Mouse (Mus musculus): Measurements from ENCODE around the gene Csnk2b.

DNA sequence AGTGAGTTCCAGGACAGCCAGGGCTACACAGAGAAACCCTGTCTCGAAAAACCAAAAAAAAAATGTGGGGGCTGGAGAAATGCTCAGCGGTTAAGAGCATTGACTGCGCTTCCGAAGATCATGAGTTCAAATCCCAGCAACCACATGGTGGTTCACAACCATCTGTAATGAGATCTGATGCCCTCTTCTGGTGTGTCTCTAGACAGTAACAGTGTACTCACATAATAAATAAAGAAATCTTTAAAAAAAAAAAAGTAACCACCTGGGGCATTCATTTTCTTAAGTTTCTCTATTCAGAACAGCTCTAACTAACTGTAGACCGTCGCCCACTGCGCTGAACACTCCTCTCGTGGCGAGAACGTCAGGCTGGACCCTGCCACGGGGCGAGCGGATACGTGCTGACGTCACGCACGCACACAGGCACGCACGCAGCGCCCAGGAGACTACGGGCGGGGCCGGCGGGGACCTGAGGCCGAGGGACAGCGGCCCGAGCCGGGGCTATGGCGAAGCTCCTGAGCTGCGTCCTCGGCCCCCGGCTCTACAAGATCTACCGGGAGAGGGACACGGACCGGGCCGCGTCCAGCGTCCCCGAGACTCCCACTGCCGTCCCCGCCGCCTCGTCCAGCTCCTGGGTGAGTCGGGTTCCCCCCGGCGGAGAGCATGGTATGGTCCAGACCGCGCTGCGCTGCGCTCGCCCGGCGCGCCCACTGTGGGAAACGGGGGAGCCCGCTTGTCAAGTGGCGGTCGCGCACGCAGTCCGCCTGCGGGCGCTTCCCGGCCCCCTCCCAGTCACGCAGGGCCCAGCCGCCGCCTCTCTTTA, 32.8 kb downstream of the Csnk2b start, which contains the start of gene Abhd16a:
- TF ChIP-seq POLR2A (IDR thresholded peaks at IDR 0.05; ENCODE audit: borderline replicate concordance, extremely low read depth, insufficient read depth, insufficient read length, poor library complexity, severe bottlenecking) (peak; percentile 90), CTCF (IDR thresholded peaks at IDR 0.05; ENCODE audit: borderline replicate concordance, extremely low read depth, insufficient read depth, insufficient read length) (no peak)

All from brain, embryonic 14.5 days (tissue).